Mouse (Mus musculus): ENCODE results near the gene Slc44a3.
"Not testable (repeated sequence)": the region's sequence is repeated elsewhere in the genome, so short reads cannot be mapped to it uniquely, and the experiment has no call there.

Slc44a3 gene

DNA sequence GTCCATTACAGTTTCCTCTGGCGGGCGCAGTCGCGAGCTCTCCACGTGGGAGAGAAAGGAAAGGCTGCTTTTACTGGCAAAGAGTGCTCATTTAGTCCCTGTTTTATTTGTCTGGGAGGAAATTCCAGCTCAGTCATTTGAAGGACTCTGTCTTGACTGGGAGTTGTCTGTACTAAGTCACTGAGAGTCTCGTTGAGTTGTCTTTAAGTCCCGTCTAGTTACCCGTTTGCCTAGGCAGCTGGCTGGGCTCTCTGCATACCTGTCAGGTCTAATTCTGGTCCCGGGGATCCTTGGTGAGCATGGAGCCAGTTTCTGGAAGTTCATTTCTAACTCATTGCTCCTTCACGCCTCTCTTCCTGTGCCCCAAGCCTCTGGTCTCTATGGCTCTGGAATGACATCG is 20.5 kb upstream of the Slc44a3 start:
- no peak for DNase-seq (ENCODE audit: low spot score in 2 of 2)

- no peak for DNase-seq (ENCODE audit: low spot score in 2 of 2)
Observed at GRCm38 (mm10) chr3:121550370-121550769, 18.2 kb upstream of the Slc44a3 start.

DNA sequence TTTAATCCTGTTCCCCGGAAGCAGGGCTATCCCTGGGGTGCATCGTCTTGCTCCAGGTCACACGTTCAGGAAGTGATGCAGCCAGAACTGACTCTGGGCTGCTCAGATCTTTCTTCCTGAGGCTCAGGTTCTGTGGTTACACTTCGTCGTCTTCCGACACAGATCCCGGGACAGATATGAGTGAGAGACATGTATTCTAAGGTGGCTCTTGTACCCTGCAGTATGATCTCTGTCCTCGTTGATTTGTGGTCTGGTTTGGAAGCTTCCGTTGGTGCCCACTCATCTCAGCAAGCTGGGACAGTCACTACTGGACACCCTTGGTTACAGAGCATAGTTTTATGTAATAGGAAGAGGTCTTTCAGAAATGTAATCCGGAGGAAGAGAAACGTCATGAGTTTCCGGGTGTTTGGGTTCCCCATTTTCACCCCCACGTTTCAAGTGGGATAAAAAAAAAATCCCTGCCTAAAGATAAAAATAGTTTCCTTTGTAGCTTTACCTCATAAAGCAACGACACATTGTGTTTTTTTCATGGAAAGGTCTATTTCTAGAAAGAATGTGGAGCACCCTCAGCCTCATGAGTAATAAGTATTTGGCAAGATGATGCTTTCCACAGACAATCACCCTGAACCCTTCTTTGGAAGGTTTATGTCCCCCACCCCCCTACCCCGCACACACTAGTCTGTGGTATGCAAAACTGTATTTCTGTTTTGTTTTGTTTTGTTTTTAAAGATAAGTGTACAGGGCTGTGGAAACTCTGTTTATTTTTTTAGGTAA is 15.8 kb upstream of the Slc44a3 start:
- DNase-seq (ENCODE audit: low spot score in 2 of 2) = no peak

- DNase-seq (ENCODE audit: low spot score in 2 of 2) = no peak
Observed at GRCm38 (mm10) chr3:121540621-121541020, 8.4 kb upstream of the Slc44a3 start.

GRCm38 (mm10) chr3:121539871-121540431 is 7.7 kb upstream of the Slc44a3 start:
- no peak for DNase-seq (ENCODE audit: low spot score in 2 of 2)

DNA sequence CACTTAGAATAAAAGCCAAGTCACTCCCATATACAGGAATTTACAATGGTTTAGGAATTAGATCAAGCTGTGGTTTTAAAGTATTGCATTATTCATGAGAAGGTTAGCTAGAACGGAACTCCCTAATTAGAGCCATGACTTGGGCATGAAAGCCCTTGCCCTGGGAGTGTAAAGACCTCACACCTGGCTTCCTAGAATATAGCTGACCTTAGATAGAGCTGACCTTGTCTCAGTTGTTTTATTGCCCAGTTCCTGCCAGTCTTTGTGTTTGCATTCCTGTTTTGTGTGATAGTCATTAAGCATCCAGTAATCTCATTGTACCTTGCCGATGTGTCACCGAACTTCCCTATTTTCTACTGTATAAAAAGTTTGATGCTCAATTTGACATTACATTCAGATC is 6.6 kb upstream of the Slc44a3 start:
- not testable (repeated sequence) for DNase-seq (ENCODE audit: low spot score in 2 of 2)

GRCm38 (mm10) chr3:121537996-121538395 is 5.8 kb upstream of the Slc44a3 start:
- DNase-seq (ENCODE audit: low spot score in 2 of 2) = no peak

GRCm38 (mm10) chr3:121536803-121537202 is 4.6 kb upstream of the Slc44a3 start:
- no peak for DNase-seq (ENCODE audit: low spot score in 2 of 2)

DNA sequence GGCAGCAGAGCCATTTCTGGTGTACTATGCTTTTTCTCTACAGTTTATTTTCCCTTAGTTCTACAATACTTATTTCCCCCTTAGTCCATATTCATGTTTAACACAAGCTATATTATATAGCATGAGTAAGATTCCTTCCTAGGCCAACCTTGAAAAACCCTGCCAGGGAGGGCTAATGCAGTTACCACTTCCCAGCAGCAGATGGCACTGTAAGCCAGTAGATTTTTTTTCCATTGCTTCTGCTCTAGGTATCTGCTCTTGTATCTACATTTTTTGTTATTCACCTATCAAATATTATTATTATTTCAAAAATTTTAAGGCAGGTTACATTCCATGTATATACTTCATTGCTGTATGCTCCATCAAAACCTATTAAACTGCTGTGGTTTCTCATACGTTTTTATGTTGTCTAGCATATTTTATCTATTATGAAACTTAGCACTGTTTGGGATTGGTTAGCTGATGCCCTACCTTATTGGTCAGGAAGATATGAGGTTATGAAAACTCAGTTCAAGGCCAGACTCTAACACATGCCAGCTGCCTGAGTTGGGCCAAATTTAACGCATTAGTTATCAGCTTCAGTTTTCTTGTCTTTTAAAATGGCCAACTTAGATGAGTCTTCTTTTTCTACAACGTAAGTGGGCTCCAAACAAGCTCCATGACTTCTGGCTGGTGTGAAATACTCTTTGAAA is 3.8 kb upstream of the Slc44a3 start:
- DNase-seq (ENCODE audit: low spot score in 2 of 2) = peak in 1 of 2 experiments; percentile 14

- DNase-seq (ENCODE audit: low spot score in 2 of 2) = no peak
Observed at GRCm38 (mm10) chr3:121531370-121532148, 645 bp downstream of the Slc44a3 start.

GRCm38 (mm10) chr3:121530546-121531258 is 1.5 kb downstream of the Slc44a3 start:
- DNase-seq (ENCODE audit: low spot score in 2 of 2) = no peak

- no peak for DNase-seq (ENCODE audit: low spot score in 2 of 2)
Observed at GRCm38 (mm10) chr3:121526096-121527093, 5.8 kb downstream of the Slc44a3 start.

- no peak for DNase-seq (ENCODE audit: low spot score in 2 of 2)
Observed at GRCm38 (mm10) chr3:121521633-121522125, 10.5 kb downstream of the Slc44a3 start.

DNA sequence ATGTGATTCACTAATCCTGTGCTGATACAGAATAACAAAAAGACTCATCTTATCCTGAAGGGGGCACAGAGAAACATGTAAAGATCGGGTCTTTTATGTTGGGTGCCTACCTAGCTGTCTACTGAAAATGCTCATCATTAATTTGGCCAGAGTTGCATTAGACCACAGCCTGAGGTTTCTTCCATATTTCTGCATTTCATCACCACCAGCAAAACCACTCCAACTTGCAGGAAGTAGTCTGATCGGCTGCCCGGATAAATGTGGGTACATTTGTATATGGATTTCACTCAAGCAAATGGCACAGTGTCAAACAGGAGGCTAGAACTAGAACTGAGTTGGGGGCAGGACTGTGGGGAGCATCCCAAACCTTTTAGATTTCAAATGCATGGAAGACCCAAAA is 11.1 kb downstream of the Slc44a3 start:
- no peak for DNase-seq (ENCODE audit: low spot score in 2 of 2)

DNA sequence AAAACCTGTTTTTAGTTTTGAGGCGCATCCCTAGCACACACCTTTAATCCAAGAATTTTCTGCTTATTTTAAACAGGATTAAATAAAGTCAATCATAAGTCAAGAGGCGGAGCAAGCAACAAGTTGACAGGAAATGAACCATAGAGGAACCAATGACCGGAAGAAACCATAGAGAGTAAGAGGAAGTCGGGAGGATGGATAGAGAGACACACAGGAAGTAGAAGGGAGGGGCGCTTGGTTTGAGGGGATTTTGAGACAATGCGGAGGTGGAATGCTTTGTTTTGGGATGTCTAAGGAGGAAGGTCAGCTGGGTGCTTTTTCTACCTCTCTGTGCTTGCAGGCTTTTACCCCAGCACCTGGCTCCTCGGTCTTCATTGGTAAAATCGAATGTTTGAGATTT is 15.2 kb downstream of the Slc44a3 start:
- no peak for DNase-seq (ENCODE audit: low spot score in 2 of 2)

DNA sequence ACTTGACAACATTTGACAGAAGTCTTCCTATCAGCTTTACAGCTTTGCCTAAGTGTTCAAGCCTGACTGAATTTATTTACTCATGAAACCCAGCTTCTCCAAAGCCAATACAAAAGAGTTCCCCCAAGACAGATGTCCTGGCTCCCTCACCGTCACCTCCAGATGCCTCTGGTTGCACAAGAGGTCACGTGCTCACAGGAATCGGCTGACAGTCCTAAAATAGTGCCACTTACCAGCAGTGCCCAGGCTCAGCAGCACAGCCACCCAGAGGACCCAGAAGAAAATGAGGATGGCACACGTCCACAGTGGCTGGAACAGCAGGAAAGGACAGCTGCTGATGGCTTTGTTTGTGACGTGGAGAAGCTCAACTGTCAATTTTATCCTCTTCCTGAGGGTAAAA is 23.1 kb downstream of the Slc44a3 start:
- no peak for DNase-seq (ENCODE audit: low spot score in 2 of 2)

DNA sequence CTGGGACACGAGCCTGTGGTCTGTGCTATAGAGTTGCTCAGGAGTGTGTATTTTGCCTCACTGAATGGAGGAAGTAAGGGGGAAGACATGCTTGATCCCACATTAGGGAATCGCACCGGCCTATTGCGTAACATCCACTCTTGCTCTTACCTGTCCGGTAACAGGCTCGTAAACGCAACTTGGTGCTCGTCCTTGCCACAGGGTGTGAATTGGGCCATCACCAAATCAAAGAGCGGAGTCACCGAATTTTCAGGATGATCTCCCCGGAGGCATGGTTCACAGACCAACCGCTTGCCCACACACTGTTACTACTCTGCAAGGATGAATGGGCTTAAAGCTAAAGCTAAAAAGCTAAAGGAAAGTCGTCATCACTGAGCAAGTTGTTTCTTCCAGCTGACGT is 24.5 kb downstream of the Slc44a3 start:
- DNase-seq (ENCODE audit: low spot score in 2 of 2) = no peak

GRCm38 (mm10) chr3:121506756-121507155 is 25.4 kb downstream of the Slc44a3 start:
- no peak for DNase-seq (ENCODE audit: low spot score in 2 of 2)

- no peak for DNase-seq (ENCODE audit: low spot score in 2 of 2)
Observed at GRCm38 (mm10) chr3:121506175-121506574, 26.0 kb downstream of the Slc44a3 start.

GRCm38 (mm10) chr3:121504927-121505487 is 27.2 kb downstream of the Slc44a3 start:
- no peak for DNase-seq (ENCODE audit: low spot score in 2 of 2)
